Mouse (Mus musculus): Measurements from ENCODE around the gene Akap7.

Akap7 gene

DNA sequence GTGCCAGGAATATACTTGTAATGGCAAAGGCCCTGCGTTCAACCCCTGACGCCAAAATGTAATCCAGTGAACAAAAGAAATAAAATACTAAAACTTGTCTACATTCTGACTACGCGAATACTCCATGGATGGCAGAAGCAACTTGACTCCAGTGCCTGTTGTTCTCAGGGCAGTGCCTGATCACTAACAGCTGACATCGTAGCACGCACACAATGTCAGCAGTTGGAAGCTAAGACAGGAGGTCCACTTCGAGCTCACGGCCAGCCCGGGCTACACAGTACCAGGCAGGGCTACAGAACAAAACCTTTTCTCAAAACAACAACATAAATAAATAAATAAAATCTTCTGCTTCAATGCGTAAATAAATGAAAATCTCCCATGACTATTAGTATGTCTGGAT, 46.9 kb downstream of the Akap7 start:
- intact Hi-C loops (cut with DNase I): no loop called here

DNA sequence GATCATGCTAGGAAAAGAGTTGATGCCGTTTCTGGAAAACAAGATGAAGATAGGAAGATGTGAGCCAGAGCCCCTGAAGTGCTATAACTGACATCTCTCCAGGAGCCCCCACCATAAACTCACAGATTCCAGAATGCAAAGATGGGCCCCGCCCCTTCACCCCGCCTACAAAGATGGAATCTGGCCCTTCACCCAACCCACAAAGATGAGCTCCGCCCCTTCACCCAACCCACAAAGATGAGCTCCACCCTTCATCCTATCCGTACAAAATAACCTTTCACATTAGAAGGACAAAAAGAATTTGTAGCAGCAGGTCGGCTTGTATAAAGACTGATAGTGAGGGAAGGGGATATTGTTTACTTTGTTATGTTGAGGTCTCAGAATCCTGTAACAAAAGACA, 49.5 kb downstream of the Akap7 start:
- intact Hi-C loops (cut with DNase I): no loop called here

DNA sequence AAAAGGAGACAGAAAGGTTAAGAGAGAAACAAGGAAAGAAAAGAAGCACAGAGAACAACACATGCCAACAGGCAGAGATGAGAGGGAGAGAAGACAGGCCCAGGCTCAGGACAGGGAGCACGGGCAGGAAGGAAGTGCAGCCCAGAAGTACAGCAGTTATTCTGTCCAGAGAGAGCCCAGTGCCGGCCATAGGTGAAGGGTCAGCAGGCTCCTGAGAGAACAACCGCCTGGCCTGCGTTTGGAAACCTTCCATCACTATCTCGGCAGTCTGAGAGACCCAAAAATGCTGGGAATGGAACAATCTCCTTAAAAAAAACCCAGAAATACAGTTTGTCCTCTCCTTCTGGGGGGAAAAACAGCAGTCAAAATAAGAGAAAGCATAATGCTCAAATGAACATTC, 50.2 kb downstream of the Akap7 start:
- intact Hi-C loops (cut with DNase I): no loop called here

DNA sequence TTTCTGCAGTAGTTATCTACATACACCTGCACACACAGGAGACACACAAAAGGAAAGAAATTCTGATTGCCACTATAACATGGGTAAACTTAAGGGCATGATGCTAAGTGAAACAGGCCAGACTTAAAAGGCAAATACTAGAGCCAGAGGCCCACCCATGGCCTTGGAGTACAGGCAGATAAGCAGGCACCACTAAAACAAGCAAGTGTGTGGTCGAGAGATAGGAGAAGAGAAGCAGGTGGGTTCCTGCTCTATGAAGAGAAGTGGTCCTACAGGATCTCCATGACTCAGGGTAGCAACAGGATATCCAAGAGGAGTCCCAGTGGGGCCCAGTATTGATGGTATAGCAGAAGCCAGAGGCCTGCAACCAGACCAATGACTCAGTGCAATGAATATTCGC, 54.2 kb downstream of the Akap7 start:
- intact Hi-C loops (cut with DNase I): no loop called here

DNA sequence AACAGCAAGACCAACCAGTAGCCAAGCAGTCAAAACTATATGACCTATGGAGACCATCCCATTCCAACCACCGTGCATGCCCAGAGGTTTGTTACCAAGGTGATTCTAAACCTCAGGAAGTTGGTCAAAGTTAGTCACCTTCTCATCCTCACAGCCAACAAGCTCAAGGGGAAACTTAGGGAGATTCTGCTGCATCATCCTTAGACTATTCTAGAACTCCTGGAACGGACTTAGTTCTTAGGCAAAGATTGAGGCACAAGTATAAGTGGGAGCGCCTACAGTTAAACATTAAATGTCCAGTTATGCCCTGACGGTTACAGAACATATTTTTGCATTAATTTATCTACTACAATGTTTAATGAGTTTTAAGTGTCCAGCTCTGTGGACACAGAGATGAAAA, 54.7 kb downstream of the Akap7 start:
- intact Hi-C loops (cut with DNase I): no loop called here

DNA sequence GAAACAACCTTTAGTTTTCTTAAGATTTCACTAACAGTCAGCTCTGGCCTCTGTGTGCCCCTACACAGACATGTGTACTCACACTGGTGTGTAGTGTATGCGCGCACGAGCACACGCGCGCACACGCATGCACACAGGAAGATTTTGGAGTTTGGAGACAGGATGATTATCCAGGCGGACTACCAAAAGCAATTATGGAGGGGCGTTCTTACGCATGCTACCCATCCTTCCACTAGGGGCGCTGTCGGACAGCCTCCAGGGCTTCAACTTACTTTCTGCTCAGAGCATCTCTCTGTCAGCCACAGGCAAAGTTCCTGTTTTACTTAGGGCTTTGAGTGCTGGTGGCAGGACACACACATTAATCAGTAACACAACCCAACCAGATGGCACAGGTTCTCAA, 57.6 kb downstream of the Akap7 start:
- intact Hi-C loops (cut with DNase I): no loop called here

DNA sequence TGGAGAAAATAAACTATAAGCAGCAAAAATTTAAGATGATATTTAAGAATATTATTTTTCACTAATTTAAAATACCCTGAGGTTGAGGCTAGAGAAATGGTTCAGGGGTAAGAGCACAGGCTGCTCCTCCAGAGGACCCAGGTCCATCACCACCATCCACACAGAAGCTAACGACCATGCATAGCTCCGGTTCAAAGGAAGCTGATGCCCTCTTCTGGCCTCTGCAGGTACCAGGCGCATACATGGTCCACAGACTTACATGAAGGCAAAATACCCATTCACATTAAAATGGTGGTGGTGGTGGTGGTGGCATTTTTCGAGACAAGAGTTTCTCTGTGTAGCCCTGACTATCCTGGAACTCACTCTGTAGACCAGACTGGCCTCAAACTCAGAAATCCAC, 61.5 kb downstream of the Akap7 start:
- intact Hi-C loops (cut with DNase I): no loop called here

DNA sequence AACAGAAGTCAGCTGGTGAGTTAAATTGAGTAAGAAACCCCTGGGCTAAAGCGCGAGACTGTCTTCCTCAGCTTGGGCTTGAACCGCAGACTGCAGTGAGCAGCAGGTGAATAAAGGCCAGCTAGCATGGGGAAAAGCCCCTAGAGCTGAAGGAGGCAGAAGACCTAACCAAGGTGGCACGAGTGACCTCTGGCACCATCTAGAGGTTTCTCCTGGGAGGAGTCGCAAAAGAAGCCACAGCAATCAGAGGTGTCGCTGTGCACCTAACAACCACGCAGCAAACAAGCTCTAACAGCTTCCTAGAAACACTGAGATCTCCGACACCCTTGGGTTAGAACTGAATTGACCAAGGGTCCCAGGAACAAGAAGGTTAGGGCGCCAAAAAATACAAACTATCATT, 68.5 kb downstream of the Akap7 start:
- intact Hi-C loops (cut with DNase I): no loop called here

DNA sequence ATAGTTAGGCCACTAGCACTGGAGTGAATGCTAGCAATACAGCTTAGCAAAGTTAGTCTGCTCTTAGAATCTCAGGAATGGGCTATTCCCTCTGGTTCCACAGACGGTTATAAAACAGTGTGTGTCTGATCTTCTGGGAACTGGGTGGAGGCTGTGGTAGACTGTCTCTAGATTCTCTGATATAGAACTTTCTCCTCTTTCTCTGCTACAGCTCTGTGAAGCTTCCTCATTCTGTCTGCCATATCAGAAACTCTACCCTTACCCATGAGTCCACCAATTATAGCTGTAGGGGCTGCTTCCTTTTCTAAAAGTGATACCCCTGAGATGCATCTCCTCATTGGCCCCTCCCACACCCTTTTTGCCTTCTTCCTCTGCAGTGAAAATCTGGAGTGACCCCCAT, 73.6 kb downstream of the Akap7 start:
- intact Hi-C loops (cut with DNase I): no loop called here

DNA sequence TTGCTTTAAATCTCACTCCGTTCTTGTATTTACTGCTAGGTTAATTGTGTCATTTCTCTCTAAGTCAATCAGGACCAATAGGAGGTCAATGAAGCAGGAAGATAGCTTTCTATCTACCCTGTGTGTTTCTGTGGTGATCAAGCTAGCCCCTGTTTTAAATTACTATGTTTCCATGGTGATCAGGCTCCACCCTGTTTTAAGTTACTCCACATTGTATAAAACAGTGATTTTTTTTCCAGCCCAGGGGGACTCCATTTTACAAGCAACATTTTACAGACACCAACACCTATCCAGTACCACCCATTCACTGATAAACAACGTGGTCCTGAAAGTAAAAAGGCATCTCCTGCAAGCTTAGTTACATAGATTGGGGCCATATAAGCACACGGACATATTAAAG, 75.0 kb downstream of the Akap7 start:
- intact Hi-C loops (cut with DNase I): no loop called here

DNA sequence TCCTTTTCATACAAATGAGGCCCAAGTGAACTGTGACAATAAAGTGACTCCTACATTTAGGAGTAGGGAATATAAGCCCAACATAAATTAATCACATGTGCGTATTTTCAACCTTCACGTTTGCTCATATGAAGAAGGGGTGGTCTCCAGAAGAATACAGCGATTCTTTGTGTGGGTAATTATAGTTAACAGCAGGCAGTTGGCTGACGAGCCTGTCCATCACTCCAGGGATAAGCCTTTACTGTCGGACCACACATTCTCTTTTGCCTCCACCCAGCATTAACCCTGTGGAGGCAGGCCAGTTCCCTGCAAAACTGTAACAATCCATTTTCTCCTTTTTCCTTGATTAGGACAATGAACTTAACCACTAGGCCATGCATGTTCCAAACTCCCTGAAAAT, 76.3 kb downstream of the Akap7 start:
- intact Hi-C loops (cut with DNase I): no loop called here

DNA sequence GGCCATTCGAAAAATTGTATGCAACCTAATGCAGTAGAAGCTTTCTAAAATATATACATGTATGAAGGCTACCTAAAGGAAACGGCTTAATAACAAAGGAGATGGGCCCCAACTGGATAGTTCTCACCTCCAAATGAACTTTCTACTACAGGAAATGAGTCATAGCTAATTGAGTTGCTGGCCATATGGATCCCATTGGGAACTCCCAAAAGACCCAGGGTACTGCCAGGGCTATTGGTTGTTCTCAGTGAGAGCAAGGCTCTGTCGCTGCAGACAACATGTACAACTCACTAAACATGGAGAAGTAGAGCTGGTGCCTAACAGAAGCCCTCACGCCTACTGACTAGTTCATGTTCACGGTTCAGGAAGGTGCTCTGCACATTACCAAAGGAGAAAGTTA, 83.3 kb downstream of the Akap7 start:
- intact Hi-C loops (cut with DNase I): no loop called here

DNA sequence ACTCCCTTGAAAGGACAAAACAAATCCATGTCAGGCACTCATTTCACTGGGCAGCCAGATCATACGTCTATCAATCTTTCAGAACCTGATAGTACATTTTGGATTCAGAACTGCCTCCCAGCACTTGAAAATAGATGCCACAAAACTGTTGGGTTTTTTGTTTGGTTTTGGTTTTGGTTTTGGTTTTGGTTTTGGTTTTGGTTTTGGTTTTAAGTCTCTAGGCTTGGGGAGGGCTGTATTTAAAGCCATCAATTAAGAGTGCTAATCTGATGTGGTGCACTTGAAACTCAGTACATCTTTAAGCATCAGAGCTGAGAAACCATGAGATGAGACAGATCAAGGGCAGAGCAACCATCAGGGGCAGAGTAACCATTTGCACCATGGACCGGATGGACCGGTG, 86.9 kb downstream of the Akap7 start:
- intact Hi-C loops (cut with DNase I): no loop called here

DNA sequence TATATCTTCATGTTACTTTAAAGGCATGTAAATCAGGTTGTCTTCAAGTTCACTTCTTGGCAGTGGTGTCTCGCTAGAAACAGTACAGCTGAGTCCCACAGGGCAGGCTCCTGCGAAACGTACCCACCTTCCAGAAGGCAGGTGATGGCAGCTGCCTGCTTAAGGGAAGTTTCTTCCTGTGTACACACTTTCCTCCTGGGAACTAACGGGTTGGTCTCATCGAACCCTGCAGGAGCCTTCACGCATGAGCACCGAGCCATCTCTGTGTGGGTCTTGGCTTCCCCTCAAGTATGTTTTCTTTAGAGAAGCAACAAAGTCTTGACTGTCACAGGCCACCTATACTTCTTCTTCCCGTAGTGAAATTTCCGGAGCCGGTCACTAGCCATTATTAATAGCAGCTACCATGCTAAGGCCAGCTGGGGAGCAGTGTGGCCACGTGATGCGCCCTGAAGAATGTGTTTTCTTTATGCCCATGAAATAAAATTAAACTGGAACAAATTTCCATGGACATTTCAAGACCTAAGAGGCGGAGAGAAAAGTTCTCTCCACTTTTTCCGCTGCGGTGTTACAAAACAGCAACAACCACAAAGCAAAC, 87.7 kb downstream of the Akap7 start:
- intact Hi-C loops (cut with DNase I): loop anchor here (2.0 to 10.0 kb wide), 2 partner anchors 185 to 259 kb away; no protein-coding TSS in a partner anchor

DNA sequence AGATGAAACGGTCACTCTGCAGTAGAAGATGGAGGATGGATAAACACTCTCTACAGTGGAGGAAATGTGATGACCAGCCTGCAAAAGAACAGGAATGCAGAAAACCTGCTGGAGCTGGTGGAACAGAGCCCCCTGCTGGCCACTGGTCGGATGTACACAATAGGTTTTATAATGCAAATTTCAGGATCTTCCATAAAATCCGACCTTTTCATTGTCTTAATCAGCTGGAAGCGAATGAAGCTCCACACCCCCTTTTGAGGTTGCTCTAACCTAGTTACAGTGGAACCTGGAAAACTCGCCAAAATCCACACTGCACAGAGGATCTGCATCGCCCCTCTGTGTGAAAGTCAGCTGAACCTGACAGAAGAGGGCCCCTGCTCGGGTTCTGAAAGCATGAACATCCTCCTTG, 88.4 kb downstream of the Akap7 start:
- intact Hi-C loops (cut with DNase I): loop anchor here (2.0 to 10.0 kb wide), 2 partner anchors 184 to 258 kb away; no protein-coding TSS in a partner anchor

DNA sequence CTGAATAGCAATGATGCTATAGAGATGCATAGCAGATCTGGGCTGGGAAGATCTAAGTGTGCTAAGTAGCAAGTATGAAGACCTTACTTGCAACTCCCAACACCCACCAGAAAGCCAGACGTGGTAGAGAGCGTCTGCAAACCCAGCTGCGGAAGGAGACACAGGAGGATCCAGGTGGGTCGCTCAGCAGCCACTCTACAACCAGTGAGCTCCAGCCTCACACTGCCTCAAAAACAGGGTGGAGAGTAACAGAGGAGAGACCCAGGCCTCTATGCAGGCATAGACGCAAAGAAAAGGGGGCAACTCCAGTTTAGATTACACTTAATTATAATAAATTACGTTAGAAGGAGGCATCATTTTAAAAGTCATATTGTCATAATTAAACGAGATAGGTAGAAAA, 88.9 kb downstream of the Akap7 start:
- intact Hi-C loops (cut with DNase I): loop anchor here (2.0 to 10.0 kb wide), 2 partner anchors 184 to 258 kb away; no protein-coding TSS in a partner anchor

DNA sequence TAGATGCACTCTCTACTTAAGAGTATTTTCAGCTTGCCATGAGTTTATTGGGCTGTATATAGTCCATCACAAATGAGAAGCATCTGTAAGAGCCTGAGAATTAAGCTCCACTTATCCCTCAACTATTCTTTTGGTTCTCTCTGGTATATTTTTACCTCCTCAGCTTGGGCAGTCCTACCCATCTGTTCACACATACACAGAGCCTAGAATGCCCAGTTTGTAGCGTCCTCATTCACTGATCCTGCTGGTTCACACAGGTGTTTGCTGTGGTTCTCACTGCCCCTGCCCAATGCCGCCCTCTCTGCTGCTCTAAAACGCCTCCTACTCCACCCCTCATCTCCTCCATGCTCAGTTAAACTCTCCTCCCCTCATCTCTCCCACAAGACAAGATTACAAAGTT, 91.7 kb downstream of the Akap7 start:
- intact Hi-C loops (cut with DNase I): loop anchor here (10.0 kb wide), 1 partner anchor 181 kb away; no protein-coding TSS in a partner anchor

DNA sequence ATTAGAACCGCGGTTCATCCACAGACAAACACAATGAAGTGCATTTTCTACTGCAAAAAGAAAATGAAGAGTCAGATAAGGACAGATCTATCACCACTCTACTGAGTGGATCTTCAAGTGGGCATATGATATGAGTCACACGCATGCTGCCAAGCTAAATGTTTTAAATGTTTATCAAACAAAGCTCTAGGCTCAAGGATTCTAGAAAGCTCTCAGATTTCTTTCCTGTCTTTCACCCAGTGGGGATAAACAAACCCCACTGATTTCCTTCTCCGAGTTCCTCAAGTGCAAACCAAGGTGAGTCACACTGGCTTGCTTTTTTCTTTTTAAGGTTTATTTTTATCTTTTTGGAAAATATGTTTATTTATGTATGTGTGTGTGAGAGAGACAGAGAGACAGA, 94.0 kb downstream of the Akap7 start:
- intact Hi-C loops (cut with DNase I): loop anchor here (10.0 kb wide), 1 partner anchor 179 kb away; no protein-coding TSS in a partner anchor

DNA sequence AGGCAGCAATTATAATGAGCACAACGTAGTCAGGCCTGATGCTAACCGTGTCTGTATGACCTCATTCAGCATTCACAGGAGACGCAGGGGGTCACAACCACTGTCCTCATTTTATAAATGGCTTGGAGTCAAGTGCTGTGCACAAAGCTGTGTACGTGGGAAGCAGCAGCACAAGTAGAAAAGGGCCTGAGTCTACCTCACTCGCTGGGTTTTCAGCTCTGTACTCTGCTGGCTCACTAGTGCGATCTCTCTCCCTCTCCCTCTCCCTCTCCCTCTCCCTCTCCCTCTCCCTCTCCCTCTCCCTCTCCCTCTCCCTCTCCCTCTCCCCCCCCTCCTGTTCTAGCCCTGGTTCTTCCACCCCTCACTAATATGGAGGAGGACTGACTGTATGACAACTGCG, 99.1 kb downstream of the Akap7 start:
- intact Hi-C loops (cut with DNase I): no loop called here

DNA sequence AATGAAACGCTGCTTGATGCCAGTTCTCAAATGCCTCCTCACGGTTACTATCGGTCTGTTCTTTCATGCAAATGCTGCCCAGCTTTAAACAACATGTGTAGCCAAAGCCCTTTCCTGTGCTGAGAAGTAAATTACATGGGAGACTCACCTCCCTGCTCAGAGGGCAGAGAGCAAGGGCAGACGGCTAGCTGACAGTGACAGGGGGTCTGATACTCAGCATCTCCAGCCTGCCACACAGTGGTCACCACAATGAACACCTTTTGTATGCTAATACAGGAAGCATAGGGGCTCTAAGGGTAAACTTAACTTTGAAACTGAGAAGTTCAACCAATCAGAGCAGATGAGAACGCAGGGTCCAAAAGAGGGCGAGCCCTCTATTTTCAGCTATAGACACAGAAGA, 99.8 kb downstream of the Akap7 start:
- intact Hi-C loops (cut with DNase I): no loop called here

DNA sequence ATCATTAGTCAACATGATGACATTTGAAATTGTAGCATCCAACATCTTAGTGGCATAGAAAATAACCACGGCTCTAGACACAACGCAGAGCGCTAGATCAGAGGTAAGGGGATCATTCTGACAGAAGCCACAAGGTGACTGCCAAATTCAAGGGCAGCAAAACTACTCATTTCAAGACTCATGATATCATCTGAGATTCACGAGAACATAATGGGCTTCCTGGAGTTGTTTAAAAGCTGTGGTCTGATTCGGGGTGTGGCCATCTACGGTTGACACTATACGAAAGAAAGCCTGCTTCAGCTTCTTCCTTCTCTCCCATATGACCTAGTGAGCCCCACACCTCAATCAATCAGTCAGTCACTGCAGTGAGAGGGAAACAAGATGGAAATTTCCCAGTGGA, 107.0 kb downstream of the Akap7 start:
- intact Hi-C loops (cut with DNase I): no loop called here

DNA sequence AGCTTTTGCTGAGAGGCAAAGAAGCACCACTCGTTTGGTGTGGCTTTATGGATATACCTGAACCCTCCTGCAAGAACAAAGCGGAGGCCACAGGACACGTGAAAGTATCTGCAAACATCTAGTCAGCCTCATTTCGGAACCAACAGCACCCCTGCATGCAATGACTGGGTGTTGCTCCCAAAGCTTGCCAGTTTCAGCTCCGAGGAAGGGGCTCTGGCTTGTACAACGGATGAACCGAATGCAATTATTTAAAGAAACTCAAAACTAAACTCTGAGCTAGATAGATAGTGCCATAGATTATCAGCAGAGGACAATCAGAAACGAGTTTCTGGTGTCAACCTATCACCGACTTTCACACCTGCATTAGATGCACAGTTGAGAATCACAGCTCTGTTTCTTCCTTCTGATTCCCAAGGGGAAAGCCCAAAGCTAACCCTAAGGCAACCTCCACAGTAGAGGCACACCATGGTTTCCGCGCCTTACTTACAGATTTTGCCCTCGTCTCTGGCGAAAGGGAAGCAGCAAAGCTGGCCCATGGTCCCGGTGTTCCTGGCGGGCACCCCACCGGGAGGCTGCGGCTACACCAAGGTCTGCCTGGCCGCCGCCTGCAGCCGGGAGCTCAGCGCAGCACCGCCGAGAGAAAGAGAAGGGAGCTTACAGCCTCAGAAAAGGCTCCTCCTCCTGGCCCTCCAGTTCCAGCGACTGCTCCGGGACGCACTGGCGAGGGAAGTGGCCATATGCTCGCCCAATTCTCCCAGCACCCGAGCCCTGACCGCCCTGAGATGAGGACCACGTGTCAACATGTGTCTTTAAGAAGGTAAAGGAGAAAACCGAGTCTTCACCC, 107.9 kb downstream of the Akap7 start:
- intact Hi-C loops (cut with DNase I): no loop called here

DNA sequence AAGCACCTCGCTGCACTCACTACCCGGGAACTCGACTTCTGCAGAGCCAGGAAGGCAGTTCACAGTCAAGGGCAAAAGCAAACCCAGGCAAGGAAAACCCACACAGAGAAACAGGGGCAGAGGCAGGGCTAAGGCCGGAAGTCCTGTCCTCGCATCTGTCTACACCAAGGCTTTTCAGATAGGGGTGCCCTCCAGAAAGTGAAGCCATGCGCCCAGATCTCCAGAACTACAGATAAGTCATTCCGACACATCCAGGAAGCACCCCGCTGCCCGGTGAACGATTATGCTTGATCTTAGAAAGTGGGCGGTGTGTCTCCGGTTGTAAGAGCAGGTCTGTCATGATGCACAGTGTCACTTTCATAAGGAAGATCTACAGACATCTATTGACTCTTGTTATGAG, 109.1 kb downstream of the Akap7 start:
- intact Hi-C loops (cut with DNase I): no loop called here
